ENCODE assay signal across 9 mouse cellular contexts in the genomic region with DNA sequence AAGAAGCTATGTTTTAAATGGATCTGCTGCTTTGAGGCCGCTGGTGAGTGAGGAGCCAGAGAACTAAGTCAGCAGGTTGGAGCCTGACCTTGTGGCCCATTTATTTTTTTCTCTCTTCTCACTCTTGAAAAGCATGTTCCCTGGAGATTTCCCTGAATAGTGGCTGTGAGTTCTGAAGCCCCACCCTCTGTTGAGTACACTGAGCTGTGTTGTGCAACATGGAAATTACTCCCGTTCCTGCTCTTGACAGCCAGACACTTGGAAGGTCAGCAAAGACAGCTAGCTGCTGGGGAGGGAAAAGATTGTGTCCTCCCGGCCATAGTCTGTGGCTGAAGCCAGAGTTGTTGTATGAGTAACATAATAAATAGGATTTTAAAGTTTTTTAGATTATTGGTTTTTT.
DNase-seq lines count a peak whose midpoint lies in the region; ATAC-seq lines count a peak whose summit lies in the region.
"Had no signal": no experiment of that assay in that cellular context is flagged by ENCODE, and none has a peak within 500 bp of the region (broad histone marks: within the 10 kb centered on the region; RNA-seq: fewer than 3 reads in every experiment).

No protein-coding gene starts in this region.

- no peaks in the 10 kb centered on the region for H3K27me3 ChIP-seq in liver, embryonic 12.5 days (replicated peaks)
- no peaks in the 10 kb centered on the region for H3K27me3 ChIP-seq in midbrain, embryonic 11.5 days (ENCODE audit: control insufficient read depth, insufficient read depth, low read length)
- H3K27me3 ChIP-seq: limb, embryonic 12.5 days had no signal

- no peak overlapping the region for H3K9ac ChIP-seq in liver, embryonic 12.5 days
- no peak overlapping the region for H3K9ac ChIP-seq in midbrain, embryonic 11.5 days (ENCODE audit: low read length)
- H3K9ac ChIP-seq: limb, embryonic 12.5 days had no signal

- H3K4me3 ChIP-seq in liver, embryonic 12.5 days, result no peak overlapping the region
- no peak overlapping the region for H3K4me3 ChIP-seq in midbrain, embryonic 11.5 days (ENCODE audit: low read depth, low read length)
- H3K4me3 ChIP-seq: limb, embryonic 12.5 days had no signal

- H3K9me3 ChIP-seq in liver, embryonic 12.5 days (replicated peaks), result no peaks in the 10 kb centered on the region
- no peaks in the 10 kb centered on the region for H3K9me3 ChIP-seq in midbrain, embryonic 11.5 days (ENCODE audit: control insufficient read depth, low read length)
- H3K9me3 ChIP-seq: limb, embryonic 12.5 days had no signal

- peak; percentile 65 for ATAC-seq in liver, embryonic 12.5 days
- no peak for ATAC-seq in midbrain, embryonic 11.5 days (ENCODE audit: low FRiP score)

- DNase-seq in Muller cell, postnatal 12 days (ENCODE audit: inconsistent ontology term), result peak; percentile 52
- peak; percentile 27 for DNase-seq in adrenal gland, postnatal 25 days
- peak; percentile 78 to 86 for DNase-seq in heart, postnatal 10 days
- DNase-seq in left cerebral cortex, postnatal 4 days, result no peak
- DNase-seq in cerebellum, postnatal 4 days (ENCODE audit: low spot score in 2 of 2), result no peak
- no peak for DNase-seq in urinary bladder, adult 2 months (ENCODE audit: low spot score)
- no peak for DNase-seq in midbrain, embryonic 11.5 days (ENCODE audit: low spot score, missing footprints)

- H3K36me3 ChIP-seq in liver, embryonic 12.5 days, result no peaks in the 10 kb centered on the region
- H3K36me3 ChIP-seq in midbrain, embryonic 11.5 days (ENCODE audit: control insufficient read depth, insufficient read depth, low read length), result no peaks in the 10 kb centered on the region
- H3K36me3 ChIP-seq: limb, embryonic 12.5 days had no signal

- 50% methylated on average over 3 of the region's 3 CpGs for WGBS in liver, embryonic 12.5 days (ENCODE audit: insufficient replicate concordance)
- WGBS in midbrain, embryonic 11.5 days, result 64% methylated on average over 3 of the region's 3 CpGs

- H3K27ac ChIP-seq in liver, embryonic 12.5 days, result no peak overlapping the region
- no peak overlapping the region for H3K27ac ChIP-seq in midbrain, embryonic 11.5 days (ENCODE audit: low read depth, low read length)
- H3K27ac ChIP-seq: limb, embryonic 12.5 days had no signal

- H3K4me2 ChIP-seq in liver, embryonic 12.5 days, result no peak overlapping the region
- no peak overlapping the region for H3K4me2 ChIP-seq in midbrain, embryonic 11.5 days
- H3K4me2 ChIP-seq: limb, embryonic 12.5 days had no signal

- intact Hi-C loops in heart, postnatal 10 days (cut with DNase I), result loop anchor here (5.0 kb wide), 1 partner anchor 109 kb away; no protein-coding TSS in a partner anchor
- intact Hi-C loops in left cerebral cortex, postnatal 4 days (cut with DNase I), result loop anchor here (10.0 kb wide), 1 partner anchor 652 kb away; no protein-coding TSS in a partner anchor

- H3K4me1 ChIP-seq in liver, embryonic 12.5 days, result peaks cover 2% of the 10 kb centered on the region; the same call in 1 of the 2 replicates
- no peaks in the 10 kb centered on the region for H3K4me1 ChIP-seq in midbrain, embryonic 11.5 days (ENCODE audit: control insufficient read depth, insufficient read depth, low read length)
- H3K4me1 ChIP-seq: limb, embryonic 12.5 days had no signal

Comparison
In these comparisons a context has a peak if more than half of its experiments do, and no peak if none do; other contexts are left out.
1. DNase-seq: peak in Muller cell, postnatal 12 days (single experiment), adrenal gland, postnatal 25 days (single experiment) and heart, postnatal 10 days (2 of 2); none in left cerebral cortex, postnatal 4 days (single experiment), cerebellum, postnatal 4 days (0 of 2), urinary bladder, adult 2 months (single experiment) and midbrain, embryonic 11.5 days (single experiment).